Comparison of ENCODE assay signal across 7 mouse cellular contexts in genomic region chr7:110614133-110615063, GRCm38 (mm10). TPM values are rescaled to one million over a fixed set of nuclear protein-coding genes. Genes with fewer than 3 reads are reported as not detected.
A peak's percentile ranks its signal among the peaks of the same experiment; 100 is the strongest.
DNase-seq lines count a peak whose midpoint lies in the region; ATAC-seq and TF ChIP-seq lines count a peak whose summit lies in the region.

Sbf2 (minus strand) TSS chr7:110614922.

- peaks cover 5% of the 10 kb centered on the region for H3K79me2 ChIP-seq in heart, adult 2 months (replicated peaks; ENCODE audit: control insufficient read depth, insufficient read depth, low read length)

- H3K4me1 ChIP-seq in embryonic facial prominence, embryonic 11.5 days (ENCODE audit: control insufficient read depth, insufficient read depth, low read length) = no peaks in the 10 kb centered on the region; the same call in 1 of the 2 replicates
- H3K4me1 ChIP-seq in heart, adult 2 months (ENCODE audit: control insufficient read depth, insufficient read depth, low read length) = peaks cover 6% of the 10 kb centered on the region
- peaks cover 13% of the 10 kb centered on the region; the same call in 1 of the 2 replicates for H3K4me1 ChIP-seq in limb, embryonic 14.5 days (ENCODE audit: control insufficient read depth, insufficient read depth, low read length)
- no peaks in the 10 kb centered on the region for H3K4me1 ChIP-seq in midbrain, postnatal 0 days (ENCODE audit: insufficient read depth, low read length)
- peaks cover 22% of the 10 kb centered on the region; the same call in 1 of the 2 replicates for H3K4me1 ChIP-seq in stomach, embryonic 14.5 days (ENCODE audit: control insufficient read depth, insufficient read depth, low read length)

- peak within 1 kb of the TSS; percentile 84 for H3K4me3 ChIP-seq in embryonic facial prominence, embryonic 11.5 days (ENCODE audit: low read depth, low read length)
- H3K4me3 ChIP-seq in heart, adult 2 months = peak within 1 kb of the TSS; percentile 79
- peak within 1 kb of the TSS; percentile 91 for H3K4me3 ChIP-seq in limb, embryonic 14.5 days (replicated peaks; ENCODE audit: low read length)
- peak within 1 kb of the TSS; percentile 98 for H3K4me3 ChIP-seq in midbrain, postnatal 0 days (ENCODE audit: low read depth, low read length)
- peak within 1 kb of the TSS; percentile 83 for H3K4me3 ChIP-seq in stomach, embryonic 14.5 days (ENCODE audit: low read depth, low read length)

- intact Hi-C loops in heart, adult 2 months (cut with DNase I) = loop anchor here (1.0 kb wide), 1 partner anchor 13 kb away; the partner anchor contains the start of gene Adm

- H3K36me3 ChIP-seq in embryonic facial prominence, embryonic 11.5 days (replicated peaks; ENCODE audit: control insufficient read depth, insufficient read depth, low read depth, low read length) = no peaks in the 10 kb centered on the region
- peaks cover 6% of the 10 kb centered on the region; the same call in 1 of the 2 replicates for H3K36me3 ChIP-seq in heart, adult 2 months (ENCODE audit: control insufficient read depth, insufficient read depth, low read length)
- H3K36me3 ChIP-seq in limb, embryonic 14.5 days (ENCODE audit: control insufficient read depth, insufficient read depth, low read length) = no peaks in the 10 kb centered on the region
- H3K36me3 ChIP-seq in midbrain, postnatal 0 days (ENCODE audit: insufficient read depth, low read length) = no peaks in the 10 kb centered on the region
- no peaks in the 10 kb centered on the region for H3K36me3 ChIP-seq in stomach, embryonic 14.5 days (ENCODE audit: control insufficient read depth, insufficient read depth, low read length)

- H3K9ac ChIP-seq in embryonic facial prominence, embryonic 11.5 days (replicated peaks; ENCODE audit: low read length) = peak within 1 kb of the TSS; percentile 94
- H3K9ac ChIP-seq in heart, adult 2 months (ENCODE audit: low read depth, low read length) = peak within 1 kb of the TSS; percentile 98
- peak within 1 kb of the TSS; percentile 90 for H3K9ac ChIP-seq in limb, embryonic 14.5 days (ENCODE audit: low read depth, low read length, severe bottlenecking)
- peak within 1 kb of the TSS; percentile 93 for H3K9ac ChIP-seq in midbrain, postnatal 0 days (replicated peaks; ENCODE audit: low read length, poor library complexity, severe bottlenecking)
- peak within 1 kb of the TSS; percentile 85 for H3K9ac ChIP-seq in stomach, embryonic 14.5 days (replicated peaks; ENCODE audit: low read depth, low read length)

- peak; percentile 29 for TF ChIP-seq CTCF in heart, adult 2 months (IDR thresholded peaks at IDR 0.05)
- peak; percentile 17 for TF ChIP-seq CTCF in midbrain, postnatal 0 days (IDR thresholded peaks at IDR 0.05)

- H3K27ac ChIP-seq in embryonic facial prominence, embryonic 11.5 days (replicated peaks; ENCODE audit: low read depth, low read length) = peak within 1 kb of the TSS; percentile 95
- peak within 1 kb of the TSS; percentile 98 for H3K27ac ChIP-seq in heart, adult 2 months
- peak within 1 kb of the TSS; percentile 95 for H3K27ac ChIP-seq in limb, embryonic 14.5 days (replicated peaks; ENCODE audit: low read depth, low read length)
- H3K27ac ChIP-seq in midbrain, postnatal 0 days (ENCODE audit: low read depth, low read length) = peak within 1 kb of the TSS; percentile 96
- peak within 1 kb of the TSS; percentile 99 for H3K27ac ChIP-seq in stomach, embryonic 14.5 days (ENCODE audit: low read length)

- DNase-seq in adrenal gland, postnatal 14 days = peak; percentile 92
- DNase-seq in embryonic facial prominence, embryonic 11.5 days (ENCODE audit: low spot score) = peak; percentile 90
- peak; percentile 87 to 91 for DNase-seq in heart, adult 2 months
- peak; percentile 85 to 88 for DNase-seq in kidney, adult 8-10 months
- DNase-seq in limb, embryonic 14.5 days (ENCODE audit: low spot score) = peak; percentile 84
- DNase-seq in midbrain, postnatal 0 days (ENCODE audit: low spot score) = peak; percentile 88

- WGBS in embryonic facial prominence, embryonic 11.5 days = under 1% methylated on average over 92 of the region's 127 CpGs
- WGBS in heart, adult 2 months = under 1% methylated on average over 97 of the region's 127 CpGs
- 6% methylated on average over 48 of the region's 127 CpGs for WGBS in limb, embryonic 14.5 days
- WGBS in midbrain, postnatal 0 days = under 1% methylated on average over 47 of the region's 127 CpGs
- WGBS in stomach, embryonic 14.5 days = under 1% methylated on average over 107 of the region's 127 CpGs

- ATAC-seq in embryonic facial prominence, embryonic 11.5 days (replicated peaks; ENCODE audit: insufficient number of reproducible peaks, low FRiP score, low TSS enrichment, low read depth) = peak; percentile 92
- ATAC-seq in limb, embryonic 14.5 days (ENCODE audit: low FRiP score, low read depth) = peak; percentile 89
- peak; percentile 90 for ATAC-seq in midbrain, postnatal 0 days (ENCODE audit: low FRiP score)
- ATAC-seq in stomach, embryonic 14.5 days (ENCODE audit: insufficient number of reproducible peaks, insufficient read depth, low FRiP score, low read depth) = peak; percentile 93

- TF ChIP-seq EP300 in heart, adult 2 months (IDR thresholded peaks at IDR 0.05; ENCODE audit: insufficient read depth, low read depth, low read length) = peak; percentile 87; the same call in 1 of the 2 replicates

- H3K9me3 ChIP-seq in embryonic facial prominence, embryonic 11.5 days (replicated peaks; ENCODE audit: control insufficient read depth, low read length) = no peaks in the 10 kb centered on the region
- H3K9me3 ChIP-seq in limb, embryonic 14.5 days (ENCODE audit: control insufficient read depth, low read length) = no peaks in the 10 kb centered on the region
- no peaks in the 10 kb centered on the region for H3K9me3 ChIP-seq in midbrain, postnatal 0 days (ENCODE audit: low read length)
- H3K9me3 ChIP-seq in stomach, embryonic 14.5 days (ENCODE audit: control insufficient read depth, low read depth, low read length) = no peaks in the 10 kb centered on the region

- H3K4me2 ChIP-seq in embryonic facial prominence, embryonic 11.5 days (ENCODE audit: low read depth, low read length) = peak within 1 kb of the TSS; percentile 78
- H3K4me2 ChIP-seq in limb, embryonic 14.5 days (replicated peaks; ENCODE audit: low read depth, low read length, severe bottlenecking) = peak within 1 kb of the TSS; percentile 72
- peak within 1 kb of the TSS; percentile 58 for H3K4me2 ChIP-seq in midbrain, postnatal 0 days (ENCODE audit: low read depth, low read length, poor library complexity, severe bottlenecking)
- H3K4me2 ChIP-seq in stomach, embryonic 14.5 days (replicated peaks; ENCODE audit: low read depth, low read length) = peak within 1 kb of the TSS; percentile 54

- H3K27me3 ChIP-seq in embryonic facial prominence, embryonic 11.5 days (ENCODE audit: control insufficient read depth, insufficient read depth, low read length) = no peaks in the 10 kb centered on the region
- H3K27me3 ChIP-seq in heart, adult 2 months (ENCODE audit: control insufficient read depth, insufficient read depth, low read length) = no peaks in the 10 kb centered on the region
- no peaks in the 10 kb centered on the region for H3K27me3 ChIP-seq in limb, embryonic 14.5 days (ENCODE audit: control insufficient read depth, insufficient read depth, low read length)
- no peaks in the 10 kb centered on the region for H3K27me3 ChIP-seq in midbrain, postnatal 0 days (ENCODE audit: insufficient read depth, low read length)
- H3K27me3 ChIP-seq in stomach, embryonic 14.5 days (ENCODE audit: control insufficient read depth, insufficient read depth, low read length) = no peaks in the 10 kb centered on the region

- TF ChIP-seq POLR2A in heart, adult 2 months (IDR thresholded peaks at IDR 0.05; ENCODE audit: insufficient read depth, low read depth, low read length) = peak; percentile 80
- peak; percentile 7; the same call in 1 of the 2 replicates for TF ChIP-seq POLR2A in limb, embryonic 14.5 days (IDR thresholded peaks at IDR 0.05; ENCODE audit: borderline replicate concordance, extremely low read depth, insufficient read depth, insufficient read length)

RNA-seq across cellular contexts. Expression of gene Sbf2, which starts in this region (rescaled TPM):
- total RNA-seq in adrenal gland, postnatal 14 days (2021) = 51.9 and 52.1 TPM in 2 replicates
- 25.2 and 25.4 TPM in 2 replicates for polyA plus RNA-seq in embryonic facial prominence, embryonic 11.5 days (2014; fragmentation: Nextera tagmentation; extraction: Ambion mirVana)
- total RNA-seq in heart, adult 2 months (2021) = 10 to 100 TPM; 39.7 to 40.4 TPM
- 16.1 and 31.1 TPM in 2 replicates for polyA plus RNA-seq in heart, adult 2 months (2012; rRNA removed)
- polyA plus RNA-seq in limb, embryonic 14.5 days (2012; rRNA removed) = 24.7 and 25.8 TPM in 2 replicates
- polyA plus RNA-seq in limb, embryonic 14.5 days (2014; fragmentation: Nextera tagmentation; extraction: Ambion mirVana) = 24.7 and 29.0 TPM in 2 replicates
- total RNA-seq in midbrain, postnatal 0 days (2014; rRNA removed) = 80.1 and 114 TPM in 2 replicates
- 31.5 and 41.0 TPM in 2 replicates for polyA plus RNA-seq in midbrain, postnatal 0 days (2015; fragmentation: Nextera tagmentation; extraction: Ambion mirVana)
- 46.1 and 48.8 TPM in 2 replicates for polyA plus RNA-seq in stomach, embryonic 14.5 days (2014; fragmentation: Nextera tagmentation; extraction: Ambion mirVana)

Comparison
In these comparisons a context has a peak if more than half of its experiments do, and no peak if none do; other contexts are left out.
1. Peak in every context shown above with its lines: DNase-seq, ATAC-seq, H3K4me3 ChIP-seq and H3K27ac ChIP-seq.